Mouse (Mus musculus): ENCODE data around the gene Vmn1r132.
"Not testable (repeated sequence)": the region's sequence is repeated elsewhere in the genome, so short reads cannot be mapped to it uniquely, and the experiment has no call there.

Vmn1r132 gene

GRCm38 (mm10) chr7:21613792-21614191, at the start of gene Vmn1r132:
TSS of gene Vmn1r132 (plus strand) at chr7:21614092.
- not testable (repeated sequence) for DNase-seq (ENCODE audit: low spot score in 2 of 2)
